Mouse (Mus musculus): ENCODE measurements around the gene Ncoa5. TPM values are rescaled to one million over a fixed set of nuclear protein-coding genes. Genes with fewer than 3 reads are reported as not detected.

The Ncoa5 gene
- 44.8 TPM for total RNA-seq (2023)

GRCm38 (mm10) chr2:165034131-165035057 lies at the start of gene Ncoa5:
Ncoa5 (minus strand) TSS chr2:165034867.

DNA sequence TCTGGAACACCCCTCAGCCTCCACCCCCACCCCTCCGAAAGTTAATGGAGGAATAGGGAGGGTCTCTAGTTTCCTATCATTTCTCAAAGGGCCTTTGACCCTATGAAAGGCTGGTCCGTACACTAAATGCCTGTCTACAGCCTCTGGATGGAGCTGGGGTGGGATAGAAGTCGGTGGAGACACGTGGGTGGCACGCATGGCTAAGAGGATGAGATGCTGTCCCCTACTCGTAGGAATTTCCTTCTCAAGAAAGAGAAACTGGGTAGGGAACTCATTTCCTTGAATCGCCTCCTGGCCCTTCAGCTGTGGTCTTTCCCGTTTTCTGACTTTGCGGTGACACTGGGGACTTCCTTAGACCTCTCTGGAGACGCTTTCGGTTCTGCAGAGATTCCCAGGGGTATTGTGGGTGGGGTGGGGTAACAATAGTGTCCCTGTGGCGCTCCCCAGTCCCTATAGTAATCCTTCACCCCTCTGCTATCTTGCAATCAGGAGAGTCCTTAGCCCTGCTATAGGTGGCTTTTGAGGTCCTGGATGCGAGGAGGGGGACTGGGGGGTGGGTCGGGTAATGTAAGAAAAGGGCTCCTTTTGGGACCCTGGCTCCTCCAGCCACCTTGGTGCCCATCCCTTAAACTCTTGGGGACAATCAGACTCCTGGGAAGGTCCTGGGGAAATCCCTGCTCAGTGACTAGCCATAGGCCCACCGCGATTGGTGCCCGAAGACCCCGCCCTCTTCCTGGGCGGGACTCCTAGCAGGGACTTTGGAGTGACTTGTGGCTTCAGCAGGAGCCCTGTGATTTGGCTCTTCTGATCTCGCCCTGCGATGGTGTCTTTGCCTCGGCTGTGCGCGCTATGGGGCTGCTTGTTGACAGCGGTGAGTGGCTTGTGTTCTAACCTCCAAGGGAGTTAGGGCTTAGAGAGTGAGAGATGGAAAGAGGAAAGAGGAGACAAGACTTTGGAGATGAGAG lies 20.5 kb upstream of the Ncoa5 start, which contains the start of gene Cd40:
Gene Cd40 (plus strand): TSS at position 740 of the 965 bp plus-strand sequence.

DNA sequence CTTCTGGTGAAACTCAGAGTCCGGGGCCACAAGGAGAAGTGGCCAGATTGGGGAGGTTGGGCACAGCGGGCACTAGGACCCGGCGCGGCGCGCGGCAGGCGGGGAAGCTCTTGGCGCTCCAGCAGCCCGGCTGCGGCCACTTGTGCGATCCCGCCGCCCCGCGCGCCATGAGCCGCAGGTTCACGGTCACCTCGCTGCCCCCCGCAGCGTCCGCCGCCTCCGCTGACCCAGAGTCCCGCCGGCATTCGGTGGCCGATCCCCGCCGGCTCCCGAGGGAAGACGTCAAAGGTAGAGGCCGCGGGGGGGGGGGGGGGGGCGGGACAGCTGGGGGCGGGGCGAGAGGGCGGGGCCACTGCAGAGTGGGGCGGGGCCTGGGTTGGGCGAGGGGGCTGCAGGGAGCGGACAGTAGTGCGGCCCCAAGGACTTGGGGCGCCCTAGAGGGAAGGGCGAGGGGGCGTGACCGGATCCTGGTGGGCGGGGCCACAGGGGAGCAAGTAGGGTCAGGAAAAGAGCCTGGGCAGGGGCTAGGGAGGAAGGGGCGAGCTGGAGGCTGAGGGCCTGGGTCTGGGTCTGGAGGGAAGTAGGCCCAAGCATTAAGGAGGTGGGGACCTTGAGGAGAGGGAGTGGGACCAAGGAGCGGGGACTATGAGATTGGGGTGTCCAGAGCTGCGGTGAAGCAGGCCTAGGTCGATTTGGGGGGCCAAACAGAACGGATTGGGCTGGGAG lies 73.8 kb downstream of the Ncoa5 start, which contains the start of gene Slc12a5:
Gene Slc12a5 (plus strand): TSS at position 87 of the 726 bp plus-strand sequence.

Other genes starting within 250 kb of the Ncoa5 start
- gene Snx21, start 249.0 kb downstream of the Ncoa5 start, total RNA-seq (2023): 0.70 TPM
- gene Acot8, start 230.0 kb downstream of the Ncoa5 start, total RNA-seq (2023): 60.3 TPM
- 3.5 TPM for gene Zswim3, start 229.8 kb downstream of the Ncoa5 start, total RNA-seq (2023)
- gene Zswim1, start 212.2 kb downstream of the Ncoa5 start, total RNA-seq (2023): 7.7 TPM
- not detected for gene Spata25, start 206.3 kb downstream of the Ncoa5 start, total RNA-seq (2023)
- 133 TPM for gene Ctsa, start 202.0 kb downstream of the Ncoa5 start, total RNA-seq (2023)
- gene Neurl2, start 201.4 kb downstream of the Ncoa5 start, total RNA-seq (2023): 1.7 TPM
- gene Pltp, start 177.2 kb downstream of the Ncoa5 start, total RNA-seq (2023): 5.5 TPM
- gene Pcif1, start 155.6 kb downstream of the Ncoa5 start, total RNA-seq (2023): 117 TPM
- 54.1 TPM for gene Zfp335, start 123.1 kb downstream of the Ncoa5 start, total RNA-seq (2023)
- 1.3 TPM for gene Mmp9, start 94.1 kb downstream of the Ncoa5 start, total RNA-seq (2023)
- 0.46 TPM for gene Slc12a5, start 74.1 kb downstream of the Ncoa5 start, total RNA-seq (2023)
- gene Cd40, start 20.8 kb upstream of the Ncoa5 start, total RNA-seq (2023): 11.4 TPM
- not detected for gene 1700025C18Rik, start 55.9 kb upstream of the Ncoa5 start, total RNA-seq (2023)
- not detected for gene Cdh22, start 200.0 kb upstream of the Ncoa5 start, total RNA-seq (2023)

Measured in CD8-positive naive resting alpha-beta T cell, adult 57 days (primary cell).